13 mouse cellular contexts compared by ENCODE assay signal in genomic region chr11:83420338-83420737, GRCm38 (mm10). TPM values are rescaled to one million over a fixed set of nuclear protein-coding genes. Genes with fewer than 3 reads are reported as not detected.
DNase-seq lines count a peak whose midpoint lies in the region; ATAC-seq and TF ChIP-seq lines count a peak whose summit lies in the region.
"Had no signal": no experiment of that assay in that cellular context is flagged by ENCODE, and none has a peak within 500 bp of the region (broad histone marks: within the 10 kb centered on the region; RNA-seq: fewer than 3 reads in every experiment).

No protein-coding gene starts in this region.

- no peak overlapping the region for H3K4me3 ChIP-seq in left cerebral cortex, adult 2 months
- no peak overlapping the region for H3K4me3 ChIP-seq in testis, adult 2 months (ENCODE audit: control insufficient read depth, low read depth, low read length)
- H3K4me3 ChIP-seq: embryonic facial prominence, embryonic 15.5 days; heart, embryonic 12.5 days; liver, embryonic 13.5 days had no signal

- no peaks in the 10 kb centered on the region for H3K36me3 ChIP-seq in testis, adult 2 months (ENCODE audit: control insufficient read depth, insufficient read depth, low read length)
- H3K36me3 ChIP-seq: embryonic facial prominence, embryonic 15.5 days; heart, embryonic 12.5 days; liver, embryonic 13.5 days had no signal

- intact Hi-C loops in left cerebral cortex, adult 2 months (cut with DNase I), result no loop called here
- intact Hi-C loops in left cerebral cortex, postnatal 36 days (cut with DNase I), result no loop called here

- DNase-seq in embryo, embryonic 10 days (ENCODE audit: low spot score), result peak; percentile 47
- no peak for DNase-seq in embryo, embryonic 9.5 days (ENCODE audit: extremely low spot score)
- peak in 1 of 2 experiments; percentile 36 for DNase-seq in left cerebral cortex, adult 2 months (ENCODE audit: extremely low spot score in 1 of 2, low spot score in 2 of 2)
- DNase-seq in left cerebral cortex, postnatal 36 days (ENCODE audit: low spot score in 2 of 2), result no peak
- DNase-seq in testis, postnatal 10 days (ENCODE audit: low spot score), result no peak
- DNase-seq in ovary, postnatal 36 days (ENCODE audit: low spot score), result no peak
- DNase-seq: kidney, adult 18-20 months; liver, embryonic 13.5 days had no signal

- H3K27me3 ChIP-seq in testis, adult 2 months (ENCODE audit: control insufficient read depth, insufficient read depth, low read length), result no peaks in the 10 kb centered on the region

- peaks cover 3% of the 10 kb centered on the region for H3K4me1 ChIP-seq in testis, adult 2 months (ENCODE audit: control insufficient read depth, insufficient read depth, low read length)

- no peak for TF ChIP-seq POLR2A in testis, adult 2 months (IDR thresholded peaks at IDR 0.05; ENCODE audit: control insufficient read depth, low read depth, low read length)

- TF ChIP-seq CTCF in left cerebral cortex, adult 2 months (IDR thresholded peaks at IDR 0.05), result peak; percentile 63
- TF ChIP-seq CTCF in testis, adult 2 months (IDR thresholded peaks at IDR 0.05; ENCODE audit: control insufficient read depth, insufficient read depth, insufficient replicate concordance, low read depth, low read length), result peak; percentile 30; the same call in 1 of the 2 replicates

- ATAC-seq in megakaryocyte progenitor cell, adult 5-6 weeks (replicated peaks; ENCODE audit: poor library complexity), result peak; percentile 53

- H3K27ac ChIP-seq in left cerebral cortex, adult 2 months, result no peak overlapping the region
- no peak overlapping the region for H3K27ac ChIP-seq in testis, adult 2 months (ENCODE audit: control insufficient read depth, insufficient read depth, low read depth, low read length)
- H3K27ac ChIP-seq: embryonic facial prominence, embryonic 15.5 days; liver, embryonic 13.5 days had no signal

RNA-seq across cellular contexts. Expression of gene Gas2l2, which starts 8.9 kb away (rescaled TPM):
- not detected for total RNA-seq in left cerebral cortex, adult 2 months (2021)
- not detected for total RNA-seq in left cerebral cortex, postnatal 36 days (2021)
- 0.08 TPM in 1 of 2 replicates, not detected in the other for polyA plus RNA-seq in testis, adult 2 months (2012; rRNA removed)
- total RNA-seq in megakaryocyte progenitor cell, adult 5-6 weeks (2015), result 0.15 and 0.30 TPM in 2 replicates
- 0.20 and 0.21 TPM in 2 replicates for total RNA-seq in megakaryocyte progenitor cell, adult 5-6 weeks (2017)
- total RNA-seq: monocyte, adult 5-6 weeks had no signal
- polyA plus RNA-seq: heart, embryonic 12.5 days; liver, embryonic 13.5 days had no signal

RNA-seq across cellular contexts. Expression of gene Rasl10b, which starts 11.4 kb away (rescaled TPM):
- 100 to 1,000 TPM; 237 to 267 TPM for total RNA-seq in left cerebral cortex, adult 2 months (2021)
- 100 to 1,000 TPM; 255 to 263 TPM for total RNA-seq in left cerebral cortex, postnatal 36 days (2021)
- 2.0 and 2.1 TPM in 2 replicates for polyA plus RNA-seq in testis, adult 2 months (2012; rRNA removed)
- not detected in 2 replicates for total RNA-seq in megakaryocyte progenitor cell, adult 5-6 weeks (2015)
- 0.14 TPM in 1 of 2 replicates, not detected in the other for total RNA-seq in megakaryocyte progenitor cell, adult 5-6 weeks (2017)
- total RNA-seq: monocyte, adult 5-6 weeks had no signal

RNA-seq across cellular contexts. Expression of gene 1700020L24Rik, which starts 17.1 kb away (rescaled TPM):
- total RNA-seq in left cerebral cortex, adult 2 months (2021), result not detected
- total RNA-seq in left cerebral cortex, postnatal 36 days (2021), result under 1 TPM in 1 of 2 experiments, not detected in 1; 0.54 TPM
- polyA plus RNA-seq in testis, adult 2 months (2012; rRNA removed), result 256 and 289 TPM in 2 replicates
- total RNA-seq in megakaryocyte progenitor cell, adult 5-6 weeks (2015), result 30.8 and 38.7 TPM in 2 replicates
- 77.0 and 80.6 TPM in 2 replicates for total RNA-seq in megakaryocyte progenitor cell, adult 5-6 weeks (2017)

RNA-seq across cellular contexts. Expression of gene Mmp28, which starts 42.5 kb away (rescaled TPM):
- total RNA-seq in left cerebral cortex, adult 2 months (2021), result 1 to 10 TPM; 3.8 to 3.9 TPM
- 1 to 10 TPM; 3.5 to 5.1 TPM for total RNA-seq in left cerebral cortex, postnatal 36 days (2021)
- 0.58 and 0.93 TPM in 2 replicates for polyA plus RNA-seq in testis, adult 2 months (2012; rRNA removed)
- 4.7 and 7.2 TPM in 2 replicates for total RNA-seq in megakaryocyte progenitor cell, adult 5-6 weeks (2015)
- 3.4 and 5.0 TPM in 2 replicates for total RNA-seq in megakaryocyte progenitor cell, adult 5-6 weeks (2017)
- total RNA-seq: monocyte, adult 5-6 weeks had no signal

RNA-seq across cellular contexts. Expression of gene Taf15, which starts 52.5 kb away (rescaled TPM):
- 10 to 100 TPM; 71.9 to 74.1 TPM for total RNA-seq in left cerebral cortex, adult 2 months (2021)
- total RNA-seq in left cerebral cortex, postnatal 36 days (2021), result 10 to 100 TPM; 44.2 to 72.7 TPM
- polyA plus RNA-seq in testis, adult 2 months (2012; rRNA removed), result 32.4 and 49.6 TPM in 2 replicates
- 68.8 and 73.2 TPM in 2 replicates for total RNA-seq in megakaryocyte progenitor cell, adult 5-6 weeks (2015)
- 25.2 and 49.7 TPM in 2 replicates for total RNA-seq in megakaryocyte progenitor cell, adult 5-6 weeks (2017)

Comparison
In these comparisons a context has a peak if more than half of its experiments do, and no peak if none do; other contexts are left out.
1. RNA of gene Rasl10b, which starts 11.4 kb away (total RNA-seq): 237 to 267 TPM in left cerebral cortex, adult 2 months and 255 to 263 TPM in left cerebral cortex, postnatal 36 days; 0.14 TPM in megakaryocyte progenitor cell, adult 5-6 weeks; every median in the first group is over 100 times any median in the second.
2. RNA of gene 1700020L24Rik, which starts 17.1 kb away (total RNA-seq): 30.8 to 80.6 TPM in megakaryocyte progenitor cell, adult 5-6 weeks; 0.54 TPM in left cerebral cortex, postnatal 36 days and not detected in left cerebral cortex, adult 2 months; every median in the first group is over 10 times any median in the second.